Mouse (Mus musculus) stomach, embryonic 16.5 days (tissue): Measurements from ENCODE around the gene Sod3. TPM values are rescaled to one million over a fixed set of nuclear protein-coding genes. Genes with fewer than 3 reads are reported as not detected.
A peak's percentile ranks its signal among the peaks of the same experiment; 100 is the strongest.

Source experiments
- ATAC-seq: fragments of 200-750 bp; cut with Nextera tagmentation; 2 replicates; pipeline ENCODE4 v1.8.0; 2017; ENCODE audit warnings: moderate number of reproducible peaks, moderate TSS enrichment; ENCODE audit not compliant: insufficient read depth, low FRiP score
- H3K27ac ChIP-seq: fragments of 300-500 bp; sonication (generic); 2 replicates; pipeline ENCODE4 v1.5.1; 2014; ENCODE audit warnings: low read length
- H3K27me3 ChIP-seq: fragments of 300-500 bp; sonication (generic); 2 replicates; pipeline ENCODE4 v1.6.1; 2014; ENCODE audit warnings: low read length, control low read depth, mixed read lengths; ENCODE audit not compliant: control insufficient read depth, insufficient read depth
- H3K36me3 ChIP-seq: fragments of 300-500 bp; sonication (generic); 2 replicates; pipeline ENCODE4 v1.6.1; 2014; ENCODE audit warnings: low read length; ENCODE audit not compliant: control insufficient read depth, insufficient read depth
- H3K4me1 ChIP-seq: fragments of 300-500 bp; sonication (generic); 2 replicates; pipeline ENCODE4 v1.6.1; 2014; ENCODE audit warnings: low read length, control low read depth, mixed read lengths; ENCODE audit not compliant: control insufficient read depth, insufficient read depth
- H3K4me2 ChIP-seq: fragments of 300-500 bp; sonication (generic); 2 replicates; pipeline ENCODE4 v1.6.1; 2014; ENCODE audit warnings: low read depth, low read length, mixed read lengths
- H3K4me3 ChIP-seq: fragments of 300-500 bp; sonication (generic); replicated peaks from 2 replicates; pipeline ENCODE4 v1.5.1; 2014; ENCODE audit warnings: mild to moderate bottlenecking, low read length
- H3K9ac ChIP-seq: fragments of 300-500 bp; sonication (generic); 2 replicates; pipeline ENCODE4 v1.6.1; 2014; ENCODE audit warnings: low read length
- H3K9me3 ChIP-seq: fragments of 300-500 bp; sonication (generic); replicated peaks from 2 replicates; pipeline ENCODE4 v1.6.1; 2016; ENCODE audit warnings: low read length, control low read depth; ENCODE audit not compliant: control insufficient read depth
- WGBS: fragments of 180-500 bp; shearing (Covaris S2); extraction: QIAGEN DNeasy Blood & Tissue Kit; methylation state at CpG from one replicate; pipeline ENCODE4 v1.1.7; 2014; 5-methylcytosine and 5-hydroxymethylcytosine counted together
- polyA plus RNA-seq: library from polyadenylated mRNA; unstranded; fragments of >200 nt; fragmentation: Nextera tagmentation; extraction: Ambion mirVana; gene quantifications from 2 replicates; pipeline ENCODE4 v1.2.1, GENCODE M21; 2015

The Sod3 gene
- polyA plus RNA-seq, 1 experiment from 2014 or later, result 2.5 TPM

- H3K27me3 ChIP-seq, result no peaks in the 10 kb centered on the region
- no peaks in the 10 kb centered on the region for H3K9me3 ChIP-seq
- ATAC-seq, result no peak
- 79% methylated on average over 5 of the region's 5 CpGs for WGBS
- H3K4me2 ChIP-seq, result no peak overlapping the region
- no peaks in the 10 kb centered on the region for H3K36me3 ChIP-seq
- H3K4me3 ChIP-seq, result no peak overlapping the region
- H3K9ac ChIP-seq, result no peak overlapping the region
- H3K27ac ChIP-seq, result no peak overlapping the region
- no peaks in the 10 kb centered on the region for H3K4me1 ChIP-seq
Observed at GRCm38 (mm10) chr5:52352730-52353129, 10.9 kb upstream of the Sod3 start.

- Histone ChIP-seq H3K27me3 (no peaks in the 10 kb centered on the region), H3K36me3 (no peaks in the 10 kb centered on the region), H3K9me3 (no peaks in the 10 kb centered on the region), H3K4me1 (no peaks in the 10 kb centered on the region), H3K4me3 (no peak overlapping the region), H3K9ac (no peak overlapping the region), H3K4me2 (no peak overlapping the region), H3K27ac (no peak overlapping the region)
- no peak for ATAC-seq
- WGBS, result 70% methylated on average over 4 of the region's 4 CpGs
Observed at GRCm38 (mm10) chr5:52354441-52354840, 9.2 kb upstream of the Sod3 start.

DNA sequence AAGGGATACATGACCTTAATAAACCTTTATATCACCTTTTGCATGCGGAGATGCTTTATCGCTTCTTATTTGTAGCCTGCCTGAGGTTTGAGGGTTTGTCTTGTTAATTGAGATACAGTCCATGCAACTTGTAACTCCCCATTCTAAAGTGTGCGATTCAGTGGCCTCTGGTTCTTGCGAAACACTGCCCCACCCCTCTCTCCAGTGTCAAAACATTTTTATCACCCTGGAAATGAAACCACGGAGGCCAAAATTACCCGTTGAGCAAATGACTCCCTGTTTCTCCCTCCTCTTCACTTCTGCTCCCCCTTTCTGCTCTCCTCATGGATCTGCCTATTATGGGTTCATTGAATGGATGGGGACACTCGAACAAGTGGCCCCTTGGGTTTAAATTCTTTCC, 8.0 kb upstream of the Sod3 start:
- Histone ChIP-seq H3K9ac (no peak overlapping the region), H3K27me3 (no peaks in the 10 kb centered on the region), H3K4me2 (no peak overlapping the region), H3K9me3 (no peaks in the 10 kb centered on the region), H3K27ac (no peak overlapping the region), H3K4me3 (no peak overlapping the region), H3K4me1 (0 out of 2 replicates have a peak, but pooled peaks cover 2% of the 10 kb centered on the region), H3K36me3 (no peaks in the 10 kb centered on the region)
- WGBS, result 77% methylated on average over 7 of the region's 7 CpGs
- no peak for ATAC-seq

- H3K27ac ChIP-seq, result no peak overlapping the region
Observed at GRCm38 (mm10) chr5:52357175-52357754, 6.3 kb upstream of the Sod3 start.

DNA sequence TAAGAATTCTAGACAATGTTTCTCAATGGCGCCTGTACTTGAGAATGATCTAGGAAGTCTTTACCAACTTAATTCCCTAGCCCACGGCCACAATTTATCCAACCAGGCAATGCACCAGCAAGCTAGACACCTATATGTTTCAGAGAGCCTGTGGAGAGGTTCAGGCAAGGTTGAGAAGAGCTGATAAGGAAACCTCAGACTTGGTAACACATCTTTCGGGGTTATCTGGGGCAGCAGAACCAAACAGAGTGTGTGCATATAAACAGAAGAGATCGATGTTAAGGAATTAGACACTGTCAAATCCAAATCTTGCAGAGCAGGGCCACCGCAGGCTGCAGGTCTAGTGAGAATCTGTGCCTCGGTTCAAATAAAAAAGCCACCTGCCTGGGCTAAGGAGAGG, 5.5 kb upstream of the Sod3 start:
- Histone ChIP-seq H3K4me2 (no peak overlapping the region), H3K4me3 (no peak overlapping the region), H3K27ac (no peak overlapping the region), H3K27me3 (no peaks in the 10 kb centered on the region), H3K9ac (no peak overlapping the region), H3K9me3 (no peaks in the 10 kb centered on the region), H3K4me1 (0 out of 2 replicates have a peak, but pooled peaks cover 2% of the 10 kb centered on the region), H3K36me3 (no peaks in the 10 kb centered on the region)
- no peak for ATAC-seq
- 56% methylated on average over 6 of the region's 6 CpGs for WGBS

More at GRCm38 (mm10) chr5:52357175-52357754, 6.3 kb upstream of the Sod3 start:
- H3K27me3 ChIP-seq, result no peaks in the 10 kb centered on the region
- H3K9ac ChIP-seq, result no peak overlapping the region
- 54% methylated on average over 9 of the region's 9 CpGs for WGBS
- no peaks in the 10 kb centered on the region for H3K36me3 ChIP-seq
- ATAC-seq, result no peak
- H3K4me3 ChIP-seq, result no peak overlapping the region
- 0 out of 2 replicates have a peak, but pooled peaks cover 2% of the 10 kb centered on the region for H3K4me1 ChIP-seq
- H3K4me2 ChIP-seq, result no peak overlapping the region
- H3K9me3 ChIP-seq, result no peaks in the 10 kb centered on the region

DNA sequence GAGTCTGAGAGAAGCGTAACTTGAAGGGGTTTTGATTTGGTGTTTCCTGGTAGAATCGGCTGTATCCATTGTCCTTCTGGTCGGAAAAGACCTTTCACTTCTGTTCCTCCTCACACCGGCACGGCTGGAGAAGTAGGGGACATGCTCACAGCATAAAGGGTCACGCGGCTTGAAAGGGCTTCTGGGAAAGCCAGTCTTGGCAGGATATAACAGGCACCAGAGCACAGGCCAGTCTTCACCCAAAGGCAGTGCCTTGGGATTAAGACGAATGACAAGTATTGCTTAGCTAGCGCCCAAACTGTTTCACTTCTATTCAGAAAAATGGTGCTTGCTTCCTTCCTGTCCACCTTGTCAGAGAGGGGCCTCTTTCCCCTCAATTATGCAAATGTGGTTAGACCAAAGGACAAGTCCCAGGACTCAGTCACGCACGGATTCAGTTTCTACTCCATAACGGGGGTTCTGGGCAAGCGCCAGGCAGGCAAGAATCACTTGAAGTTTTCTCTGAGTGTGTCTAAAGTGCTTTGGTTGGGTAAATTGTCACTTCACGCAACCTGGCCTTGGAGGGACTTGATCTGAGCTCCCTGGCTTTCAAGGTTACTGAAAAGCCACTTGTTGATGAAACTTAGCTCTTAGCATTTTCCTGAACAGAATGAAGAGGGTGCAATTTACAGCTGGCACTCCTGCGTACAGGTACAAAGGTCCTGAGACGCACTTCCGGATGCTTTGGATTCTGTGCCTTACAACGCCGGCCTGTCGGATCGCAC, 3.1 kb upstream of the Sod3 start:
- 63% methylated on average over 21 of the region's 21 CpGs for WGBS
- no peak for ATAC-seq
- no peaks in the 10 kb centered on the region for H3K27me3 ChIP-seq
- peak overlapping the region; percentile 6; the same call in 1 of the 2 replicates for H3K4me2 ChIP-seq
- H3K36me3 ChIP-seq, result no peaks in the 10 kb centered on the region
- no peaks in the 10 kb centered on the region for H3K9me3 ChIP-seq
- H3K4me1 ChIP-seq, result peaks cover 8% of the 10 kb centered on the region; the same call in 1 of the 2 replicates
- no peak overlapping the region for H3K27ac ChIP-seq
- H3K4me3 ChIP-seq, result no peak overlapping the region
- no peak overlapping the region; the same call in 1 of the 2 replicates for H3K9ac ChIP-seq

GRCm38 (mm10) chr5:52362776-52363467, 669 bp upstream of the Sod3 start:
- peak overlapping the region; percentile 9 for H3K4me2 ChIP-seq
- H3K4me1 ChIP-seq, result peaks cover 8% of the 10 kb centered on the region; the same call in 1 of the 2 replicates
- WGBS, result 65% methylated on average over 6 of the region's 6 CpGs
- H3K9me3 ChIP-seq, result no peaks in the 10 kb centered on the region
- H3K27me3 ChIP-seq, result no peaks in the 10 kb centered on the region
- no peak overlapping the region for H3K9ac ChIP-seq
- H3K36me3 ChIP-seq, result no peaks in the 10 kb centered on the region
- H3K27ac ChIP-seq, result 0 out of 2 replicates have a peak overlapping the region, but pooled peaks have one; percentile 12
- peak; percentile 11; the same call in 1 of the 2 replicates for ATAC-seq
- no peak overlapping the region for H3K4me3 ChIP-seq

- Histone ChIP-seq H3K9me3 (no peaks in the 10 kb centered on the region), H3K36me3 (no peaks in the 10 kb centered on the region), H3K4me2 (no peak overlapping the region), H3K27me3 (no peaks in the 10 kb centered on the region), H3K27ac (no peak overlapping the region), H3K4me1 (peaks cover 8% of the 10 kb centered on the region; the same call in 1 of the 2 replicates), H3K9ac (no peak overlapping the region), H3K4me3 (no peak overlapping the region)
- WGBS, result 61% methylated on average over 5 of the region's 5 CpGs
- ATAC-seq, result no peak
Observed at GRCm38 (mm10) chr5:52364521-52364920, 930 bp downstream of the Sod3 start.

DNA sequence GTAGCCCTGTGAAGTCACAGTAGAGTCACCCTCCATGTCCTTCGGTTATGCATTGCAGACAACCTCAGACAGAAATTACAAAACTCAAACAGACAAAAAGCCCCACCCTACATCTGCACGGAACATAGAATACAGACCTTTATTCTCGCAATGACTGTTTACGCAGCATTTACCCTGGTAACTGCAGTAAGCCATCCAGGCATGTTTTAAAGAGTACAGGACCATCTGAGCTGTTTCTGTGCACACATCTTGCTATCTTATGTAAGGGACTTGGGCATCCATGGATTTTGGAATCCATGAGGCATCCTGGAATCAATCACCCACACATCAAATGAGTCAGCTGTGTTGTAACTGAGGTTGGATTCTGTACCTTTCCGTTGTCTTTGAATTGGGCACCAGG, 2.3 kb downstream of the Sod3 start:
- Histone ChIP-seq H3K9ac (no peak overlapping the region), H3K9me3 (no peaks in the 10 kb centered on the region), H3K4me2 (no peak overlapping the region), H3K36me3 (no peaks in the 10 kb centered on the region), H3K27me3 (no peaks in the 10 kb centered on the region), H3K4me1 (peaks cover 6% of the 10 kb centered on the region; the same call in 1 of the 2 replicates), H3K4me3 (no peak overlapping the region), H3K27ac (no peak overlapping the region)
- WGBS, result 68% methylated on average over 5 of the region's 5 CpGs
- no peak for ATAC-seq
